Mouse (Mus musculus) regulatory T cell (primary cell): ENCODE data around the gene Urod.

Experiments used
- in situ Hi-C: fragments of 300-600 bp; cut with MboI, MseI; formaldehyde crosslinking; loops from one replicate; pipeline ENCODE4 v1.15.1; 2025; ENCODE audit warnings: high pct_unique_total_duplicates

Gene Urod

GRCm38 (mm10) chr4:116993672-116994621 lies at the start of gene Urod:
Gene Urod (minus strand): TSS chr4:116994413.
- in situ Hi-C loops = loop anchor here (5.0 kb wide), 1 partner anchor 172 kb away; the partner anchor contains the start of gene Hpdl

- in situ Hi-C loops = no loop called here
Measured at GRCm38 (mm10) chr4:117041283-117041721, 47.1 kb upstream of the Urod start.

GRCm38 (mm10) chr4:117040791-117041190 lies 46.6 kb upstream of the Urod start:
- in situ Hi-C loops = no loop called here

GRCm38 (mm10) chr4:117039925-117040687 lies 45.9 kb upstream of the Urod start:
- in situ Hi-C loops = no loop called here

- in situ Hi-C loops = no loop called here
Measured at GRCm38 (mm10) chr4:117031105-117031504, 36.9 kb upstream of the Urod start.

- in situ Hi-C loops = no loop called here
Measured at GRCm38 (mm10) chr4:117023469-117023868, 29.3 kb upstream of the Urod start.

- in situ Hi-C loops = no loop called here
Measured at GRCm38 (mm10) chr4:117019206-117020134, 25.3 kb upstream of the Urod start, which contains the start of gene Eif2b3. Gene Eif2b3 (plus strand): TSS chr4:117019402.

GRCm38 (mm10) chr4:117018327-117018726 lies 24.1 kb upstream of the Urod start:
- in situ Hi-C loops = no loop called here

GRCm38 (mm10) chr4:117017738-117018137 lies 23.5 kb upstream of the Urod start:
- in situ Hi-C loops = no loop called here

GRCm38 (mm10) chr4:117014901-117015415 lies 20.7 kb upstream of the Urod start:
- in situ Hi-C loops = no loop called here

- in situ Hi-C loops = no loop called here
Measured at GRCm38 (mm10) chr4:117013596-117013995, 19.4 kb upstream of the Urod start.

GRCm38 (mm10) chr4:117010231-117010630 lies 16.0 kb upstream of the Urod start:
- in situ Hi-C loops = no loop called here

GRCm38 (mm10) chr4:117007058-117007457 lies 12.8 kb upstream of the Urod start:
- in situ Hi-C loops = no loop called here

- in situ Hi-C loops = no loop called here
Measured at GRCm38 (mm10) chr4:117005611-117006400, 11.6 kb upstream of the Urod start.

- in situ Hi-C loops = no loop called here
Measured at GRCm38 (mm10) chr4:117004649-117005048, 10.4 kb upstream of the Urod start.

- in situ Hi-C loops = no loop called here
Measured at GRCm38 (mm10) chr4:117002543-117003521, 8.6 kb upstream of the Urod start.

- in situ Hi-C loops = no loop called here
Measured at GRCm38 (mm10) chr4:117001957-117002356, 7.7 kb upstream of the Urod start.

- in situ Hi-C loops = loop anchor here (5.0 kb wide), 1 partner anchor 143 kb away; no protein-coding TSS in a partner anchor
Measured at GRCm38 (mm10) chr4:116999513-117000154, 5.4 kb upstream of the Urod start.
